Mouse (Mus musculus) cerebellum, adult 9-10 months (tissue): Measurements from ENCODE around the gene Oprd1.

Experiments used
- DNase-seq: peaks from one replicate; pipeline ENCODE4 v3.0.0; 2022

The Oprd1 gene

DNA sequence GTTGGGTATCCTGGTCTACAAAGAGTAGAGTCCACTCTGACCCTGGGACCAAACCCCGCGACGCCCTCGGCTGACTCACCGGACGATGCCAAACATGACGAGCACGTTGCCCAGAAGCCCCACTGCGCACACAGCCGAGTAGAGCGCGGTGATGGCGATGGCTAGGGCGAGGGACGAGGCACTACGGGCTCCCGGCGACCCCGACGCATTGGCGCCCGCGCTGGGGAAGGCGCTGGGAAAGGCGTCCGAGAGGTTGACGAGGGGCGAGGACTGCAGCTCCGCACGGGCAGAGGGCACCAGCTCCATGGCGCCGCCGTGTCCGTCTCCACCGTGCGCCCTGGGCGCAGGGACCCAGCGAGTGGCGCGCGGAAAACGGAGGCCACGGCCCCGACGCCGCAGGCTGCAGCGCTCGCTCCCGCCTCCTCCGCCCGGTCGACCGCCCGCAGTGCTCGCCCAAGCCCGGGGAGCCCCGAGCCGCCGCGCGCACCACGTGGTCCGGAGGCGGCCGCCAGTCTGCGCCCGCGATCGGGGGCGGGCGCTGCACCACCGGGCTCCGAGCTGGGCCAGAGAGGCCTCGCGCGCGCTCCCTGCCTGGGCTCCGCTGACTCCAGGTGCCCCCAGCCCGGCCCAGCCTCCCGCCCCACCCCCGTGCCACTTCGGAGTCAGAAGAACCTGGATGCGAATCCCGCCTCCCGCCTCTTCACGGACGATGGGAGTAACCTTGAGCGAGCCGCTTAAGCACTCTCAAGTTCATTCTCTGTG lies at the start of gene Oprd1:
Oprd1 (minus strand) TSS at position 407 of the 762 bp plus-strand sequence.
- no peak for DNase-seq

DNA sequence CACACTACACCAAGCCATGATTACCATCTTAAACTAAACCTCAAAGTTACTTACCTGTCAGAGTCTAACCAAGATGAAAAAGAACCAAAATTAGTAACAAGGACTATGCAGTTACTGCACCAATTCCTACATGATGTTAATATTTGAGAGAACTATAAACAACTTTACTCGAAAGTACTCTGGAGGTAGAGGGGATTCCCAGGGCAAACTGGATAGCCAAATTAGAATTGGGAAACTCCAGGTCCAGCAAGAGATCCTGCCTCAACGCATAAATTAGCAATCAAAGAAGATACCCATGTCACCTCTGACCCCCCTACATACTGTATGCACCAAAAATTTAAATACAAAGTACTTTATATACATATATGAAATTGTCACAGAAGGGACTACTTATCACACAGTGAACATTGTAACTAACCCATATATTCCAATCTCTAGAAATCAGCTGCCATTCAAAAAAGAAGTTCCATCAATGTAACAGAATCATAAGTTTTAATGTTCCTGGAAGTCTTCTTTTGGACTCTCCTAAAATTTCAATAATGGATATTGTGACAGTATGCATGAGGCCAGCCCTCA lies 43.6 kb upstream of the Oprd1 start:
- DNase-seq = no peak

DNA sequence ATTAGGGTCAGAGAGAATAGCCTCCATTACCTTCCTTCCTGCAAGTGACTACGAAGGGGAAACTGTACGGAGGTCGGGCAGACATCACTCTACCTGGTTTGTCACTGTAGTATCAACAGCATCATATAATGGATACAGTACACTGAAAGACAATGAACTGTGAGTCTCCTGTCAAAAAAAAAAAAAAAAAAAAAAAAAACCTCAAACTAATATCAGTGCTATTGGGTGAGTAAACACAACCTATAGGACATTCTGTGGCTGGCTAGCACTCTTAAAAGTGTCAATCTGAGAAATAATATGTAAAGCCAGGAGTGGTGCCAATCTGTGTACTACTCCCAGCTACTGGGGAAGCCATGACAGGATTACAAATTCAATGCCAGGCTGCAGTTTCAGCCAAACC lies 38.9 kb upstream of the Oprd1 start:
- no peak for DNase-seq

DNA sequence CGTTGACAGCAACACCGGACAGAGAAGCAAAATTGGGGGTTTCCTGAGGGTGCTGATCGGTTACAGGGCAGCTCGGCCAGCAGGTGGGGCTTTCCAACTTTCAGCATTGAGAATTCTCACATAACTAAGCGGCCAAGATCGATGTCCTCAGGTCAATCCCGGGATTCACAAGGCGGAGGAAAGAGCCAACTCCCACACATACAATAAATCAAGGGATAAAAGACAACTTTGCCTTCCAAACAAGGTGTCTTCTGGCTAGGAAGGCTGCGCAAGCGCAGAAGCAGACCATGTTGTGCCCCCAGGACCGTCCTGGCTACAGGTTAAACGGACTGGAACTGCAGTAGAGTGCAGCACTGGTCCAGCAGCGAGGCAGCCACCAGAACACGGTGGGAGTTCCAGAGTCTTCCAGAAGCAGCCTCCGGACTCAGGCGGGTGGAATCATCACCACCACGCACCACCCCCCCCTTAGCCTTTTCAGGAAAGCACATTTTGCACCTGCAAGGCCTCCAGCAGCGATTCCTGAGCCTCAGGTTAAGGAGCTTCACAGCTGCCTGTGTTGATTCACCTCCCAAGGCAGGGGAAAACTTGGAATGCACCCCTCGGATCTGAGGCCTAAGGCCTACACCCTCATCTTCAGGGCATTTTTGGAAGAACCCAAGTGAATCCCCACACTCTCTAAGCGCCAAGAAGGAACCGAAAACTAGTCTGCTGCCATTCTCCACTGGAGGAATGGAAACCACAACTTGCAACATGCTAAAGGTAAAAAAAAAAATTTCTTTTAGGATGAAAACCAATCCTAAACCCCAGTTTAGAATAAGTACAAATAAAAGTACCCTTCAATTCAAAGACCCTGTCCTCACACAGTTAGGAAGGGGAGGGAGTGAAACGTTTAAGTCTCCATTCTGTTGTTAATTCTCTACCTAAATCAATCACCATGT lies 37.7 kb upstream of the Oprd1 start:
- no peak for DNase-seq

DNA sequence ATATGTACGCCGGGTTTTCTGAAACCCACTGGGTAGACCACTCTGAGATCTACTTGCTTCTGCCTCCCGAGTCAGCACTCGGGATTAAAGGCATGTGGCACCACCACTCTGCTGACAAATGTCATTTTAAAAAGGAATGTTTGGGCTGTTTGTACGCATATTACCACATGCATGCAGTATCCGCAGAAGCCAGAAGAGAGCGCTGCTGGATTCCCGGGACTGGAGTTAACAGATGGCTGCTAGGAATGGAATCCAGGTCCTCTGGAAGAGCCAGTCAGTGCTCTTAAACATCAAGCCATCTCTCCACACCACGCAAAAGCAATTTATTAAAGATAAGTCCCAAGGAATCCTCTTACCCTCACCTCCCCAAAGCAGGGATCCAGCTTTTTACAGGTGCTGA lies 36.4 kb upstream of the Oprd1 start:
- peak; percentile 63 for DNase-seq

DNA sequence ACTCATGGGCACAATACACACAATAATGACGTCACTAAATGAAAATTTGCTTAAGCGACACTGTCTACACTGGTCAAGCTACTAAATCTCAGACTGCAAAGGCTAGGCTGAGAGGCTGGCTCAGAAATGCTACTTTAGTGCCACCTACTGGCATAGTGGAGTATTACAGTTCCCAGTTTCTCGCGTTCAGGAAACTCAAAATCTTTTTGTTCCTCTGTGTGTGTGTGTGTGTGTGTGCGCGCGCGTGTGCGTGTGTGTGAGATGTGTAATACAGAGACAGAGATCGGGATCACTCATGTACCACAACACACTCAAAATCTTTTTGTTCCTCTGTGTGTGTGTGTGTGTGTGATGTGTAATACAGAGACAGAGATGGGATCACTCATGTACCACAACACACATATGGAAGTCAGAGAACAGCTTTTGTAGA lies 34.4 kb upstream of the Oprd1 start:
- peak; percentile 66 for DNase-seq

DNA sequence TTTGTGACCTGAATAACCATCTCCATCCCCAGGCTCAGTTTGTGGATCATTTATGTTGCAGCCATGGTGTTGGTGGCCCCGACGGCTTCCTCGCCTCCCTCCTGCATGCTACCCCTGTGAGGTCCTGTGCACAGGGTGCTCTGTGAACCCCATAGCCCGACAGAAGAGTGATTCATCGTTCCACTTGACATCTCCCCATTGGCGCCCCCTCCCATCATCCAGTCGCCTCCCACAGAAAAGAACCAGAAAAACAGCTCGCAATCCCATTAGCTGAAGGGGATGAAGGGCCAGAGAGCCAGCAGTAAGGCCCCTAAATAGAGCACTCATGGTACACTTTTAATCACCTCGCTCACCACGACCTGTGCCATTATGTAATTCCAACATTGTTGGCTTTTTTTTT lies 32.2 kb upstream of the Oprd1 start:
- DNase-seq = no peak

DNA sequence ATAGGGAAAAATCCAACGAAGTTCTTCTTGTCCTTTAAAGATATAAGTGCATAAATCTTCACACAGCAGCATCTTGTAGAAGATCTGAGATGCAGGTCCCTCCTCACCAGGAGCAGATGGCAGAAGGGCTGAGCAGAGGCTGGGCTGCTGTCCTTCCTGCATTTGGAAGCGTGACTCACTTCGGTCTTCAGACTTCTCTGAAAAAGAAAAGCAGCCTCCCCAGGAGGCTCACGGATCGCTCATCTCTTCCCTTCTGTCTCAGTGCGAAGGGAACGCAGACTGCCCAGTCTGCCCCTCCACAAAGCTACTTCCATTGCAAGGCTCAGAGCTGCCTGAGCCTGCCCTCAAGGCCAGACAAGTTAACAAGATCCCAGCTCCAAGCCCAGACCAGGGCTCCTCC lies 26.6 kb upstream of the Oprd1 start:
- DNase-seq = no peak

DNA sequence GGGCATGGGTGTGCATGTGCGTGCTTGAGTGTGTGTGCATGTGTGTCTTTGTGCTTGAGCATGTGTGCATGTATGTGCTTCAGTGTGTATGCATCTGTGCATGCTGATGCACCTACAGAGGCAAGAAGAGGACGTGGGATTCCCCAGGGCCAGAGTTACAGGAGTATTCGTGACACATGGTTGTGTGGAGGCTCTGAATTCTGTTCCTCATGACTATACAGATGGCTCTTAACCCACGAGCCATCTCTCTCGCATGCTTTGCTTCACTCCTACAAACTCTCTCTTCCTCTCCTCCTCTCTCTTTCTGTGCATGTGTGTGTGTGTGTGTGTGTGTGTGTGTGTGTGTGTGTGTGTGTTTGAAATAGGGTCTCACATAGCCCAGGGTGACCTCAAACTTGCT lies 25.5 kb upstream of the Oprd1 start:
- no peak for DNase-seq

DNA sequence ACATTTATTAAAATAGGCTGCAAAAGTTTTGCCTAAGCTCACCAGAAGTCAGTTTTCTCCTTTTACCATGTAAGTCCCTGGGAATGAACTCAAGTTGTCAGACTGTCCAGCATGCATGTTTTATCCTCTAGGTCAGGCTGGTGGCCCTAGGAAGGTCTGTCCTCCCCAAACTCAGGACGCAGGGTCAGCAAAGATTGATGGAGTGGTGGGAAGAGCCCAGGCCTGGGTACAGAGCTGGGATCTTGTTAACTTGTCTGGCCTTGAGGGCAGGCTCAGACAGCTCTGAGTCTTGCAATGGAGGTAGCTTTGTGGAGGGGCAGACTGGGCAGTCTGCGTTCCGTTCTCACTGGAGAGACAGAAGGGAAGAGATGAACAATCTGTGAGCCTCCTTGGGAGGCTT lies 25.0 kb upstream of the Oprd1 start:
- no peak for DNase-seq

DNA sequence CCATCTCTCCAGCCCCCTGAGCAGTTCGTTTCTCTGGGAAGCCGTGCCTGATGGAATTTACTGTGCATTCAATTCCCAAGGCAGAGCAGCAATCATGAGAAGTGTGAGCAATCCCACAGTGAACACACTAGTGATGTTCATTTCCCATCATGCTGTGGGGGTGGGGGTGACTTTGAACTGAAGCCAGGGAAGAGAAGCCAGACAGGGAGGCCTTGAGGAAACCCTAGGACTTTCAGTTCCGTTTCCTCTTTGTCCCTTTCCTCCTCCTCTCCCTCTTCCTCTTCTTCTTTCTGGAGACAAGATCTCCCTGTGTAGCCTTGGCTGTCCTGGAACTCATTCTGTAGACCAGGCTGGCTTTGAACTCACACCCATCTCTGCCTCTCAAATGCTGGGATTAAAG lies 23.1 kb upstream of the Oprd1 start:
- no peak for DNase-seq

DNA sequence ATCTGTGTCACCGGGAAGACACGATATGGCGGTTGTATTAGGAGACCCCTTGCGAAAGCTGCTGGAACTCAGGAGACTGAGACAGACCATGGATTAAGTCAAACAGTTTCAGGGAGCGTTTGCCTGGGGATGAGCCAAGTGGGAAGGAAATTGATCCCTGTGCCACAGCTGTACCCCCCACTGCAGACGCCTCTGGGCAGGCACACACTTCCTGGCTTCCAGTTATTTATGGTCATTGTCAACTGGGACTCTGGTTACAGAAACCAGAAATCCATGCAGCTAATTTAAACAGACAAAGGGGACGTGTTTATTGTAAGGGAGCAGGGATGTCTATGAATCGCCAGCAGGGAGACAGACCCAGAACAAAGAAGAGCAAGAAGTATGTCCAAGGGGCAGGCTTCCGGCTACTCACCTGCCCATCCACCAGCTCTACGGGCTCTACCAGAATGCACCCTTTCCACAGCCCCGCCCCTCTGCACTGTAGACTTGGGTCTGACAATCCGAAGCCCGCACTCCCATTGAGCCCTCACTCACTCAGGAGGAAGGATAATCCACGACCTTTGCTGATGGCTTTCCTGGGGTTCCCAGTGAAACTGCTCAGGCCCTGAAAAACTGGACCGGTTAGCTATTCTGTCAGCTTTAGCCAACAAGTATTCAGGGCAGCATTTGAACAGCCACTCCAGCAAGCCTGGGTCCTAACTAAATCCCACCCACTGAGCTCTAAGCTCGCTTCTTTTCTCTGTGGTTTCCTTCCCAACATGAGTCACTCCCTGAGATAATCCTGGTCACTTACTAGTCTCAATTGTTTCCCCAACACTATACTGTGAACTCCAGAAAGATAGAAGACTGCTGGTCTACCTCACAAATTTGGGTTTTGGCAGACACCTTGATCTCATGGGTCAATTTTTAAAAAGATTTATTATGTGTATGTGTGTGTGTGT lies 22.3 kb upstream of the Oprd1 start:
- no peak for DNase-seq

DNA sequence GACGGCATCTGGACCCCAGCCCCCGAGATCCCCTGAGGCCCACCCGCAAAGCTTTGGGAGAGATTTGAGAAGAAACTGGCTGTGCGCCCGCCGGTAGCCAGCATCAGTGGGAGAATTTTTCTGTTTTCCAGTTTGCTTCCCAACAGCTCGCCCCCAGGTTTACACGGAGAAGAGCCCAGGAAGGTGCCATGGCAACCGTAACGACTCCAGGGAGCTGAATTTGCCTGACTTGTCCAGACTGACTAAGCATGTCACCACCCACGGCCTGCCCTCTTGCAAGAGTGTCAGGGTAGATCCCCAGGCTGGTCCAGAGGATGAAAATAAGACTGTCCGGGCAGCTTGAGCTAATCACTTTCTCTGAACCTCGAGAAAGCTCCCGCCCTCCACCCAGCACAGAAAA lies 21.4 kb upstream of the Oprd1 start:
- DNase-seq = no peak

DNA sequence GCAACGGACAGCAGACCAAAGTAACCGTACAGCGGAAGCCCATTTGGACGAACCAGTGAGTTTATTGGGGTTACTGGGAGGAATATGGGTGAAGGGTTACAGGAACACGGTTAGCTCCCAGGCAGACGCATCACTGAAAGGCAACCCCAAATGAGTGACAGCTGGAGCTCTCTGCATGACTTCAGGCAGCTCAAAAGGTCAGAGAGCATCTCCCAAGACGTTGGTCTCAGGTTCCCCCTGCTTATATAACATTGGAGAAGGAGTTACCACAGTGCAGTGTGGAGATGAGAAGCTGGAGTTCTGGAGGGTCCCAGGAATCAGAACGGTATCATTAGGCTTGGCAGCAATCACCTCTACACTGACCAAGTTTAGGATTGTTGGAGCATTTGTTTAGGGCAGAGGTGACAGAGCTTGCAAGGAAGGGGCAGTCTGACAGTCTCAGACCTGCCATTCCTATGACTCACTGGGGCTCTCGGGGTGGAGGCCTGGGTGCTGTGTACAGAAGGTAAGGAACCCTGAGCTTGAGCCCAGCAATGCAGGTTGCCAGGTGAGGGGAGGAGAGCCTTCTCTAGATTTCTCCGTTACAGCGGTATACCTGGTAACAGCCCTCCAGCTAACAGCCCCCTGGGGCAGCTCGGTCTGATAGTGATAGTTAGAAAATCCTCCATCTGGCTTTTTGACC lies 12.8 kb upstream of the Oprd1 start:
- no peak for DNase-seq

DNA sequence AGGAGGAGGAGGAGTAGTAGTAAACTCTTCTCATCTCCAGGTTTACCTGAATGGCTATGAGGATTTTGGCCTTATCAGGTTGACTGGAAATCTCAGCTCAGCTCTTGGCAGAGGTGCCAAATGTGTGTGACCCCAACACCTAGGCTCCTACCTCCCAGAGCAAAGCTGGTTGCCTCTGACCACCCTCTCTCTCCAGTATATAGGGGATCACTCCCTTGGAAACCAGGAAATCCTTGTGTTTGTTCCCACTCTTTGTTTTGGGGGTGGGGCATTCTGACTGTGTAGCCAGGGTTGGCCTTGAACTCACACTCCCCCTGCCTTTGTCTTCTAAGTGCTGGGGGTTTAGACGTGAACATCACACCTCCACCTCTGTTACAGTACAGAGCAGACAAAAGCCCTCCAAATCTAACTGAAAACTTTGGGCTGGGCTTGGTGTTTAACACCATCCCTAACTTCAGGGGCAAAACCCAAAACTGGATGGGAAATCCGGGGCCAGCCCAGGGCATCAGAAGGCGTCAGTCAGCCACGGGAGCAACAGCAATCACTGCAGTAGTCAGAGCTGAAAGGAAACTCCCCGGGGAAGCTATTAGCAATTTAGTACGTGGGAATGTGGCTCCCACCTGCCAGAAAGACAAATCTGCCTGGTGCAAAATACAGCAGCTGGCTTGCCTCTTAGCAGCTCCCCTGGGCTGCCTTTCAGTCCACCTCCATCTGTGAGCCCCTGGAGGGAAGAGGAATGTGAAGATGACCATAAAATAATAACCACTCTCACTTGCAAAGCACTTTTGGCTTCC lies 10.8 kb upstream of the Oprd1 start:
- DNase-seq = no peak

DNA sequence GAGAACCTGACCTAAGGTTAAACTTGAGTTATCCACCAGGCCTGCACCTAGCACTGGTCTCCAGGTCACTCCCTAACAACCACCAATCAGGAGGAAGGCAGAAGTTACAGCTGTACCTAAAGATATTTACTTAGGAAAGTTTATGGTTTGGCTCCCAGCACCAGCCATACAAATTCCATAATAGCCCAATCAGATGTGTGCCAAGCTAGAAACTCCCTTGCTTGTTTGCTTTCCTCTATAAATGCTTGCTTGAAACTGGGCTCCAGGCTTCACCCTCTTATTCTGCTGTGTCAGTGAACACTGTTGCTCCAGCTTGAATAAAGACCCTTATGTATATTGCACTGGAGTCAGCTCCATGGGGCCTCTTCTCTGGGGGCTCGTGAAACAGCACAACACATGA lies 7.4 kb upstream of the Oprd1 start:
- DNase-seq = no peak

DNA sequence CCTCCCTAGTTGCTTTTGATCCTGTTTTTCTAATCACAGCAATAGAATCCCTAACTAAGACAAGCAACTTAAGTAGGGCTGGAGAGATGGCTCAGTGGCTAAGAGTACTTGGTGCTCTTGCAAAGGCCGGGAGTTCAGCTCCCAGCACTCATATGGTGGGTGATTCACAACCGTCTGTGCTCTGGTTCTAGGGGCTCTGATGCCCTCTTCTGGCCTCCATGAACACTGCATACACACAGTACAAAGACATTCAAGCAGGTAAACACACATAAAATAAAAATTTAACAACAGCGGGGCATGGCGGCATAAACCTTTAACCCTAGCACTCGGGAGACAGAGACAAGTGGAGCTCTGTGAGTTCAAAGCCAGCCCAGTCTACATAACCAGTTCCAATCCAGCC lies 1.9 kb upstream of the Oprd1 start:
- no peak for DNase-seq

DNA sequence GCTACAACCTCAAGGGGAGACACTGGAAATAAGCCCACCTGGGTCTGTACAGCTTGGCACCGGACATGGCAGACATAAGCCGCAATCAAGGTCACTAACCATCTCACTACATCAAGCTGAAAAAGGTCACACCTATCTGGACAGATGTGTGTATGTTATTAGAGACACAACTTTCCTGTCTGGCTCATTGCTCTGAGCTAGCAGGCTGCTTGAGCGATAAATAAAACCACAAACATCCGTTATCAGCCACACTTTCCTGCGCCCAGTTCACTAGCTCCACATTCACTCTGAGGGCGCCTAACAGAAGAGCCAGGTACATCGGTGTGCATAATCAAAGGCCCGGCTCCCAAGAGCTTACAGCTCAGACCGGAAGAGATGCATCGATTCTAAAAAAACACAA lies 806 bp upstream of the Oprd1 start:
- no peak for DNase-seq

DNA sequence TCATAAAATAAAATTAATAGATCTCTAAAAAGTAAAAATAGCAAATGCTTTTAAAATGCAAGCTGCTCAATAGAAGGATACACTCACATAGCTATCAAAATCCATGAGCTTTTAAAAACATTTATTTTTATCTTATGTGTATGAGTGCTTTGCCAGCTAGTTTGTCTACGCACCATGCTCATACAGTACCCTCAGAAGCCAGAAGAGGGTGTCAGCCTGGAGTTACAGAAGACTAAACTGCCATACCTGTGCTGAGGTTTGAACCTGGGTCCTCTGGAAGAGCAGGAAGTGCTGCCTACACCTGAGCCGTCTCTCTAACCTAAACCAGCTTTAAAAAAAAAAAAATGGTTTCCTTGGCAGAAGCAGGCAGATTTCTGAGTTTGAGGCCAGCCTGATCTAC lies 5.6 kb downstream of the Oprd1 start:
- no peak for DNase-seq

DNA sequence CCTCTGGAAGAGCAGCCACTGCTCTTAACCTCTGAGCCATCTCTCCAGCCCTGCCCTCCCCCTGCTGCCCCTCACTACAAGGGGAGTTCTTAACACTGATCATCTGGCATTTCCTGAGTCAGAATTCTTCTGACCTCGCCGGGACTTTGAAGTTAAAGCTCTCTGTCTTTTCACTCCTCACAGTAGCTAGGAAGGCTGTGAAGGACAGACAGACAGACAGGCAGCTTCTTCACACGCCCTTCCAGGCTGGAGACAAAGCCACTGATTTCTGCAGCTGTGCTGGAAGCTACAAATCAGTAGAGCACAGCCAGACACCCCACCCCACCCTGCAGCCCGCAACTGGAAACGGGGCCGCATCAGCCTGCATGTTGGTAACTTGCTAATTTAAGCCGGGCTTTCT lies 7.3 kb downstream of the Oprd1 start:
- DNase-seq = no peak

DNA sequence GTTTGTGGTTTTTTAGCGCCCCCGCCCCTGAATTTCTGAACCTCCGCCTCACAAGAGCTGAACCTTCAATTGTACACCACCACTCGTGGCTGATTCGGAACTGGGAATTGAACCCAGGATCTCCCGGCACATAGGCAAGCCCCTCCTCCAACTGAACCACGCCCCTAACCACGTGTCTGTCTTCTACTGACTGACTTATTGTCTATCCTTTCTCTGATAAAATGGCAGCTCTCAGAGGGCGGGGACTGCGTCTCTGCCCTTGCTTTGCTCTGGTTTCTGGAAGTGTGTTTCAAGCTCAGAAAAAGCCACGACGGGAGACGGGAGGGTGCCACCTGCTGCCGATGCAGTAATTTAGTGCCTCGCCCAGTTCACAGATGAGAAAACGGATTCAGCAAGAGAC lies 10.4 kb downstream of the Oprd1 start:
- DNase-seq = peak; percentile 23
